Mouse (Mus musculus): ENCODE results near the gene Eif2a. TPM values are rescaled to one million over a fixed set of nuclear protein-coding genes. Genes with fewer than 3 reads are reported as not detected.
"Not testable (repeated sequence)": the region's sequence is repeated elsewhere in the genome, so short reads cannot be mapped to it uniquely, and the experiment has no call there.

Eif2a gene
- polyA plus RNA-seq, 1 experiment: 196 TPM

DNA sequence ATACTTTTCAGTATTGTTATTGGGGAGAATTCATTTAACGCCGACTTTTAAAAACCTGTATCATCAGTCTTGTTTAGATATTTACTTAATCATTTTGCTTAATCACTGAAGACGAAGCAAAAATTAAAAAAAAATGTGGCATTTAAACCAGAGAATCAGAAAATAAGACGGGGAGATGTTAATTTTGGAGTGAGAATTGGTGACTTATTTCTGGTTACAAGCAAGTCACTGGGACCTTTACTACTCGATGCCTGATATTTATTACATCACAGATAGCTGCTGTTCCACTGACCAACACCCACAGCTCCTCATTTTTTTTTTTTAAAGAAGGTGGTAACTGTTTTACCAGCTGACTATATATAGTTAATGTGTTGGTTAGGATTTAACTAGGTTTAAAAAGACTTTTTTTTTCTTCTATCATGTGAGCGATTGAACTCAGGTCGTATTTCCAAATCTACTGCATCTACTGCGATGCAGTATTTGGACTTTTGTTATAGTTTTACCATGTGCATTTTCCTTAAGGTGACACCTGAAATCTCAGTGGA is 52.0 kb downstream of the Eif2a start:
- Histone ChIP-seq H3K9ac (ENCODE audit: low read depth, poor library complexity, severe bottlenecking) (peak overlapping the region; percentile 99), H3K9me3 (replicated peaks; ENCODE audit: control insufficient read depth, insufficient read depth, low read length, poor library complexity, severe bottlenecking) (no peaks in the 10 kb centered on the region), H3K4me3 (ENCODE audit: low read depth, low read length) (peak overlapping the region; percentile 24; the same call in 1 of the 2 replicates), H3K4me1 (ENCODE audit: control insufficient read depth, insufficient read depth, low read length) (no peaks in the 10 kb centered on the region), H3K27ac (ENCODE audit: insufficient read depth, low read length) (no peak overlapping the region), H3K36me3 (ENCODE audit: control insufficient read depth, insufficient read depth, low read length, poor library complexity, severe bottlenecking) (peaks cover 10% of the 10 kb centered on the region), H3K27me3 (ENCODE audit: control insufficient read depth, insufficient read depth, low read length, poor library complexity, severe bottlenecking) (no peaks in the 10 kb centered on the region)
- TF ChIP-seq CTCF (IDR thresholded peaks at IDR 0.05; ENCODE audit: low read depth, low read length) (no peak), POLR2A (IDR thresholded peaks at IDR 0.05; ENCODE audit: insufficient read depth, low read length) (no peak), EP300 (IDR thresholded peaks at IDR 0.05; ENCODE audit: insufficient read depth, low read depth, low read length) (no peak)

- Histone ChIP-seq H3K9ac (ENCODE audit: low read depth, poor library complexity, severe bottlenecking) (peak overlapping the region; percentile 35; the same call in 1 of the 2 replicates), H3K27ac (ENCODE audit: insufficient read depth, low read length) (no peak overlapping the region), H3K4me1 (ENCODE audit: control insufficient read depth, insufficient read depth, low read length) (no peaks in the 10 kb centered on the region), H3K4me3 (ENCODE audit: low read depth, low read length) (no peak overlapping the region), H3K27me3 (ENCODE audit: control insufficient read depth, insufficient read depth, low read length, poor library complexity, severe bottlenecking) (no peaks in the 10 kb centered on the region), H3K9me3 (replicated peaks; ENCODE audit: control insufficient read depth, insufficient read depth, low read length, poor library complexity, severe bottlenecking) (no peaks in the 10 kb centered on the region), H3K36me3 (ENCODE audit: control insufficient read depth, insufficient read depth, low read length, poor library complexity, severe bottlenecking) (peaks cover 15% of the 10 kb centered on the region)
- TF ChIP-seq CTCF (IDR thresholded peaks at IDR 0.05; ENCODE audit: low read depth, low read length) (no peak), EP300 (IDR thresholded peaks at IDR 0.05; ENCODE audit: insufficient read depth, low read depth, low read length) (no peak), POLR2A (IDR thresholded peaks at IDR 0.05; ENCODE audit: insufficient read depth, low read length) (no peak)
Measured at GRCm38 (mm10) chr3:58581530-58581929, 55.9 kb downstream of the Eif2a start.

DNA sequence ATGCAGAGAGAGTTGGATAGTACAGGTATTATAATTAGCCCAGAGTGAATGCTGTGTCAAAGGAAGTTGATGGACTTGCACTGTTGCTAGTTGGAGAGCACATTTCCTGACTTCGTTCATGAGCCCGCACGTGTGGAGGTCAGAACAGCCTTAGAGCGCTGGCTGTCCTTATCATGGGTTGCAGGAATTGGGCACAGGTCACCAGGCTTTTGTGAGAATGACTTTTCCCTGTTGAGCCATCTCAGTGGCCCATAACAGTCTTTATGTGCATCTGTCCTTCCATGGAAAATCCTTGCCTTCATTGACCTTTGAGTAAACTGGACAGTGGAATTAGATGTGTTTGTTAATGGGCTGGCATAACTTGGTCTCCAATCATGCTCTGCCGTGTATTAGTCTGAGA is 56.7 kb downstream of the Eif2a start:
- no peaks in the 10 kb centered on the region for H3K9me3 ChIP-seq (replicated peaks; ENCODE audit: control insufficient read depth, insufficient read depth, low read length, poor library complexity, severe bottlenecking)
- no peak overlapping the region for H3K27ac ChIP-seq (ENCODE audit: insufficient read depth, low read length)
- no peaks in the 10 kb centered on the region for H3K4me1 ChIP-seq (ENCODE audit: control insufficient read depth, insufficient read depth, low read length)
- no peak overlapping the region for H3K4me3 ChIP-seq (ENCODE audit: low read depth, low read length)
- no peak overlapping the region for H3K9ac ChIP-seq (ENCODE audit: low read depth, poor library complexity, severe bottlenecking)
- no peak for TF ChIP-seq CTCF (IDR thresholded peaks at IDR 0.05; ENCODE audit: low read depth, low read length)
- no peak for TF ChIP-seq EP300 (IDR thresholded peaks at IDR 0.05; ENCODE audit: insufficient read depth, low read depth, low read length)
- TF ChIP-seq POLR2A (IDR thresholded peaks at IDR 0.05; ENCODE audit: insufficient read depth, low read length): no peak
- H3K36me3 ChIP-seq (ENCODE audit: control insufficient read depth, insufficient read depth, low read length, poor library complexity, severe bottlenecking): peaks cover 20% of the 10 kb centered on the region
- no peaks in the 10 kb centered on the region for H3K27me3 ChIP-seq (ENCODE audit: control insufficient read depth, insufficient read depth, low read length, poor library complexity, severe bottlenecking)

DNA sequence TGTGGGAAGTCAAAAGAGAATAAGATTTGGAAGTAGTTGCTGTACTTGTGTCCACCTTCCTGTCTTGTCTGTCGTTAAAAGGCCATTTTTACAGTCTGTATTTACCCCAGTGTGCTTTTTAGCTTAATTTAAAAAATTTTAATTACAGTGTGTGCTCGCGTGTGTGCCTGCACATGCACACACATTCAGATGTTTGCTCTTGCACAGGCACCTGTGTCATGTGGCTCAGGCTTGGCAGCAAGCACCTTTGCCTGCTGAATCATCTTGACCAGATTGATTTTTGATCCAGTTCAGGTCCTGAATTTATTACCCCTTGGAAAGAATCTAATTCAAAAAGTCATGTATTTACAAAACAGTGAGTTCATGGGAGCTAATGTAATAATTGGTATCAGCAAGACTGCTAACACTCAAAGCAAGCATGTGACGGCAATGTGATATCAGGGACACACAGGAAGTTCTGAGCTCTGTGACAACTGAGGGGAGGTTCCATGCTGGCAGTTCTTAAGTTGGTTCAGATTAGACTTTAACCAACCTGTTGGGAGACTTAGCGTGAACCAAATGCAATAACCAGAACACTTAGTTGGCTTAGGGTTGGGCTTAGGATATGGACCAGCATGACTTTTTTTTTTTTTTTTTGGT is 57.3 kb downstream of the Eif2a start:
- Histone ChIP-seq H3K9me3 (replicated peaks; ENCODE audit: control insufficient read depth, insufficient read depth, low read length, poor library complexity, severe bottlenecking) (no peaks in the 10 kb centered on the region), H3K27ac (ENCODE audit: insufficient read depth, low read length) (no peak overlapping the region), H3K36me3 (ENCODE audit: control insufficient read depth, insufficient read depth, low read length, poor library complexity, severe bottlenecking) (peaks cover 26% of the 10 kb centered on the region), H3K9ac (ENCODE audit: low read depth, poor library complexity, severe bottlenecking) (no peak overlapping the region), H3K4me3 (ENCODE audit: low read depth, low read length) (no peak overlapping the region), H3K4me1 (ENCODE audit: control insufficient read depth, insufficient read depth, low read length) (no peaks in the 10 kb centered on the region), H3K27me3 (ENCODE audit: control insufficient read depth, insufficient read depth, low read length, poor library complexity, severe bottlenecking) (no peaks in the 10 kb centered on the region)
- TF ChIP-seq POLR2A (IDR thresholded peaks at IDR 0.05; ENCODE audit: insufficient read depth, low read length) (no peak), CTCF (IDR thresholded peaks at IDR 0.05; ENCODE audit: low read depth, low read length) (no peak), EP300 (IDR thresholded peaks at IDR 0.05; ENCODE audit: insufficient read depth, low read depth, low read length) (no peak)

GRCm38 (mm10) chr3:58590544-58590943 is 64.9 kb downstream of the Eif2a start:
- not testable (repeated sequence) for H3K27me3 ChIP-seq (ENCODE audit: control insufficient read depth, insufficient read depth, low read length, poor library complexity, severe bottlenecking); H3K9ac ChIP-seq (ENCODE audit: low read depth, poor library complexity, severe bottlenecking); H3K9me3 ChIP-seq (replicated peaks; ENCODE audit: control insufficient read depth, insufficient read depth, low read length, poor library complexity, severe bottlenecking); H3K27ac ChIP-seq (ENCODE audit: insufficient read depth, low read length); H3K4me3 ChIP-seq (ENCODE audit: low read depth, low read length); H3K4me1 ChIP-seq (ENCODE audit: control insufficient read depth, insufficient read depth, low read length)
- peaks cover 40% of the 10 kb centered on the region for H3K36me3 ChIP-seq (ENCODE audit: control insufficient read depth, insufficient read depth, low read length, poor library complexity, severe bottlenecking)

DNA sequence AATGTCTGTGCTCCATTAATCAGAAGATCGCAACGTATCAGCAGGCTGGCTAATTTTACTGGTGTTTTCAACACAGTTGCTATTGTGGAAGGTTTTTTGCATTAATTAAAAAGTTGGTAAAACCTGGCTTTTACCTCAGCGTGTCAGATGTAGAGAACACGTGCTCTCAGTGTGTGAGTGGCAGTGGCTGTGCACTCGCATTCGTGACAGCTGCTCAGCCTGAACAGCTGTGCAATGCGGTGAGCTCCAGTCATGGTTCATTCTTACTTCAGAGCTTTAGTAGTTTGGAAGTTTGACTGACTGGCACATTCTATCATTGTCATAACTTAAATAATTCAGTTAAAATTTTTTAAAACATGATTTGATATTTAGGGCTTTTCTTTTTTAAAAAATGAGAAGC is 67.0 kb downstream of the Eif2a start:
- not testable (repeated sequence) for H3K27me3 ChIP-seq (ENCODE audit: control insufficient read depth, insufficient read depth, low read length, poor library complexity, severe bottlenecking); H3K4me1 ChIP-seq (ENCODE audit: control insufficient read depth, insufficient read depth, low read length); H3K9me3 ChIP-seq (replicated peaks; ENCODE audit: control insufficient read depth, insufficient read depth, low read length, poor library complexity, severe bottlenecking); H3K9ac ChIP-seq (ENCODE audit: low read depth, poor library complexity, severe bottlenecking); H3K27ac ChIP-seq (ENCODE audit: insufficient read depth, low read length); H3K4me3 ChIP-seq (ENCODE audit: low read depth, low read length)
- peaks cover 28% of the 10 kb centered on the region for H3K36me3 ChIP-seq (ENCODE audit: control insufficient read depth, insufficient read depth, low read length, poor library complexity, severe bottlenecking)
